Mouse (Mus musculus) gastrocnemius, adult 8-10 months (tissue): ENCODE results near the gene Dock3. TPM values are rescaled to one million over a fixed set of nuclear protein-coding genes. Genes with fewer than 3 reads are reported as not detected.

Experiments used
- DNase-seq, 2 experiments: peaks; one replicate each; pipeline ENCODE4 v3.0.0; 2022; ENCODE audit warnings: low spot score in 2 of 2
- total RNA-seq, 4 experiments: library from RNA; stranded (reverse); gene quantifications; 2 replicates each; pipeline ENCODE4 v1.2.4; 2022

The Dock3 gene
- total RNA-seq, 4 experiments from 2014 or later, result 0.13 to 0.32 (median 0.19) TPM; not detected in 1

DNA sequence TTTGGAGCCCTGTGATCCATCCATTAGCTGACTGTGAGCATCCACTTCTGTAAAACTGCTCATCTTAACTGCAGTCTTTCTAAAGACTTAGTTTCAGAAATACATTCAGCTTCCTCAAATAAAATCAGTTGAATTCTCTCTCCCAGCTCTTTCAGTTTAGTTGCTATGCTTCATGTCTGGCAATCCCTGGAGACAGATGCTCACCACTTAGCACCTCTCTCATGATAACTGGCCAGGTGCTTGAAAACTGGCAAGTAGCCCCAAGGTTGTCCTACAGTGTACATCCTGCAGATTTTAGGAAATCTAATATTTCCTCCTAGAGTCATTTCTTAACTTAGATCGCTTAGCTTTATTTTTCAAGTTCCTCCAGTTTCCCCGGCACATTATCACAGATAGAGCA, 193.8 kb downstream of the Dock3 start:
- no peak for DNase-seq

DNA sequence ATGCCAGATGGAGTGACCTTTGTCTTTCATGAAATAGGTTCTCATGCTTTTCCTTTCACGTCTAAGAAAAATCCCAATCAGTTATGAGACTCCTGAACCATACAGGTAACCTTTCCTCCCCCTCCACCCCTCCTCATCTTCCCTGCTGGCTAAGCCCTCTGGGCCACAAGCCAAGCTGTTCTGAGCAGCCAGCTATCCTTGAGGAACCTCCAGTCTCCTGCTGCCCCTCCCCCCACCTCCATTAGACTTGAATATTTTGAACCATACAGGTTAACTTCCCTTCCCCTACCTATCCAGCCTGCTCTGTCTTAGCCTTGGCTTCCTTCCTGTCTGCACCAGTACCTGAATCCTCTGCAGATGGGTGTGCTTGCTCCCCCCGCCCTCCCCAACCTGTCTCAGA, 204.1 kb downstream of the Dock3 start:
- DNase-seq, result no peak

DNA sequence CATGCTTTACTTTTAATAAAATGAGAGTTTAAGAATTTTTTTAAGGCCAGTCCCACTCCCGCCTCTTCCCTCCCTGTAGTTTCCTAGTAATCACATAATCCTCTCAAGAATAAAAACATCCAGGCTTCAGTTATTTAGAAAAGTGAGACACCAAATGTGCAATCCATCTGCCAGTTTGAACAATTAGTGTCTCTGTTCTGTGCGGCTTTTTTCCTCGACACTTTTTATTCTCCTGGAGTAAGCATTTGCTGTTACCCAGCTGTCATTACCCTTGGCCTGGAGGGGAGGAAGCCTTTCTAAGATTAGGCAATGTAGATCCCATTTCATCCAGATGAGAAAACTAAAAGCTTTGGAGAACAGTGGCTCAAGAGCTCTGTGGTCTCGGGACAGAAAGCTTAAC, 221.9 kb downstream of the Dock3 start:
- no peak for DNase-seq

DNA sequence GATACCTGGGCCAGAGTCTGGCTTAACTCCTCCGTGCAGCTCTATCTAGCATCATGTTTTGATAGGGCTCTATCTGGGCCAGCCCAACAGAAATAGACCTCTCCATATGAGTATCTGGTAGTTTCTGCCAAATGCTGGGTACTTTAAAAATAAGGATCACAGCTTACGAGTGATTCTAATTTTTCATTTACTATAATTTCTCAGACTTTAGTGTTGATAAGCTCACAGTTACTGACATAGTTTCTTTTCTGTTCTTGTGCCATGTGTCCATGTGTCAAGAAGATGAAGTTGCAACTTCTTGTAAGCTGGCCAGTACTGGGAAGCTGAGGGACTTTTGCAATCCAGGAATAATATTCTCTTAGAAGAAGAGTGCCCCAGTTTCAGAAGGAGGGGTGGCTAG, 228.5 kb downstream of the Dock3 start:
- DNase-seq, result no peak

DNA sequence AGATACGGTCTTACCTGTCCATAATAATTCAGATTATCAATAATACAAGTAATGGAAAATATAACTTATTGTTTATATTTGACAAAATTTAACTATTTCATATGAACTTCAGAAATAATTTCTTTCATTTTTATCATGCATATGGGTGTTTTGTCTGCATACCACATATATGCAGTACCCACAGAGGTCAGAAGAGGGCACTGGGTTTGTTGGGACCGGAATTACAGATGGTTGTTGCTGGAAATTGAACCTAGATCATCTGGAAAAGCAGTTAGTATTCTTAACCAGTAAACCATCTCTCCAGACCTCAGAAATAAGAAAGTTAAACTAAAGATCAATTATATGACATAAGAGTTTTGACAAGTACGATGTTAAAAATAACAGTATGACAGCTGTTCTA, 261.0 kb downstream of the Dock3 start:
- DNase-seq, result no peak

DNA sequence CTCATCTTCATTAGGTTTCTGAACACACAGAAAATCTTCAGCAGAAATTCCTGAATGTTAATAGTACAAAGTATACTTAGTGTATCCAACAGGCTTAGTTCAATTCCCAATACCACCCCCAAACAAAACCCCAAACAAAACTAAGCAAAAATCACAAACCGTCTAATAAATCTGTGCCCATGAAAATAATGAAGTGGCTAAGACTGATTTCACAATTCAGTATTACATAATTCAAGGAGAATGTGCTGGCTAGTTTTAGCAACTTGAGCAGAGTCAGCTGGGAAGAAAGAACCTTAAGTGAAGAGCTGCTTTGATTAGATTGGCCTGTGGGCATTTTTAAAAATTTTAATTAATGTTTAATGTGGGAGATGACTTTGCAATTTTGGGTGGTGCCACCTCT, 273.3 kb downstream of the Dock3 start:
- DNase-seq, result no peak

DNA sequence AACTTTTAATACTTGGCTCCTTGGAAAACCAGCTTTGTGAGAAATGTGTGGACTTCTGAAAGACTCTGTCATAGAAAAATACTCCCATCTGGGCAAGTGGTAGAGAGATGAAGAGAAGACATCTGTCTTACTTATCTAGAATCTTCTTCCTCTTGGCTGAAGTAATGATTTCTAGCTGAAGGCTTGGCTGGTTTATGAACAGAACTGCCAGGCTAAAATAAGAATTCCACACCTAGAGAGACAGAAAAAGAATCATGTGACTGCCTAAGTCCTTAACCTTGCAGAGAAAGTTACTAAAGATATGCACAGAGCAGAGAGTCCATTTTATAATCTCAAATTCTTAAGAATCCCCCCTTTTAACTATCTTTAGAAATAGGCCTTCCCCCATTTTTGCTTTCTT, 276.2 kb downstream of the Dock3 start:
- DNase-seq, result no peak

DNA sequence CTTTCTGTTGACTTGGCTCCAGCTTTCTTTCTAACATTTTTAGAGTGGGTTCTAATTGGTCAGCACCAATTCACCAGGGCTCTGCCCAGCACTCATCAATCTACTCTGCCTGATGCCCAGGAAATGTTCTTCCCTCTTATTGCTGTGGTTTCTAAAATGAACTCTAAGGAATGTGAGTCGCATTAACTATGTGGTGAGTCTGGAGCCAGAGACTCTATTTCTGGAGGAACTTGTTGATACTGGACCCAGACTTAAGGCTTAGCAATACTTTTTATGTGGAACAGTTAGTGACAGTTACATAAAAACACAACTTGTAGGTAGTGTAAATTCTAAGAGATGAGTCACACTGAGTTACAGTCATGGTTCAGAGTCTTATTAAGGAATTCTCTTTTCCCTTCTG, 296.7 kb downstream of the Dock3 start:
- DNase-seq, result no peak

DNA sequence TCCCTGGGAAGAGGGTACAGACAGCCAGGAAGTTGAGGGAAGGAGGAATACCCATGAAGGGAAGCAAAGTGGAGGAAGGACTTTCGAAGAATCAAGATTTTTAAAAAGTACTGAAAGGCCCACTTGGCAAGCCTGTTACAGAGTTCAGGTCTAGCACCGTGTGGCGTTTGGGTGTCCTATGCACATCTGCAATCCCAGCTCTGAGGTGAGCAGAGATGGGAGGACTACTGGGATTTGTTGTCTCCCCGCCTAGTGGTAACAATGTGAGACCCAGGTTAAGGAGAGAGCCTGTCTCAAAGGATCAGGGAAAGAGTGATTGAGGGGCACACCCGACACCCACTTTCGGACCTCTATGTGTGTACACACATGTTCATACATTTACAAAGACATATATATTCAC, 316.8 kb downstream of the Dock3 start:
- DNase-seq, result no peak

DNA sequence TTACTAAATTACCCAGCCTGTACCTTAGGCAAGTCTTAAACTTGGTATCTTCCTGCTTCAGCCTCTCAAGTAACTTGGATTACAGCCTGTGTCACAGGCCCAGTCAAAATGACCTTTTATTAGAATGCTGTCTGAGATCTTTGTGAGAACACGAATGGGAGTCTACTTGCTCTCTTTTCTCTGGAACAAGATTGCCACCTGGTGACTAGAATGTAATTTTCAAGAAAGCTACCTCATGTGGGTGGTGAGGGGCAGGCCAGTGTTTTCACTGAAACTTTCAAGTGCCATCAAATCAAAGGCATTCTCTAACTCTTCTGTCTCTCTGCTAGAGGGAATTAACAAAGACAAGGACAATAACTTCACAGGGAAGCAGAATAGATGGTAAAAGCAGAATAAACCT, 317.9 kb downstream of the Dock3 start:
- no peak for DNase-seq

DNA sequence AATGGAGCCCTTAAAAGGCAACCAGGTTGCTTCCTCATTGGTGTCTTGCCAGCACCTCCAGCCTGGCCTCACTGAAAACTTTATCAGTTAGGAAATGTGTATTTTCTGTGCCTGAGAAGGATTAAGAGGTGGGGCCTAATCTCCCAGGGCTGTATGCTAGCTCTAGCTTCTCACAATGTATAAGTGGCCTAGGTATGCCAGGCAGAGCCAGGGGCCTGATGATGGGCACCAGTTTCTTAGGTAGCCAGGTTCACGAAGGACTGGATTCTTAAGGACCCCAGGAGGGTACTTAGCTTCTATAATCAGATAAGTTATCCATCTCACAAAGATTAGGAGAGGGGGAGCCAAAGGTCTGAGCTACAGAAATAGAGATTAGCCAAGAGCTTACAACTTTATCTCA, 320.1 kb downstream of the Dock3 start:
- DNase-seq, result no peak

DNA sequence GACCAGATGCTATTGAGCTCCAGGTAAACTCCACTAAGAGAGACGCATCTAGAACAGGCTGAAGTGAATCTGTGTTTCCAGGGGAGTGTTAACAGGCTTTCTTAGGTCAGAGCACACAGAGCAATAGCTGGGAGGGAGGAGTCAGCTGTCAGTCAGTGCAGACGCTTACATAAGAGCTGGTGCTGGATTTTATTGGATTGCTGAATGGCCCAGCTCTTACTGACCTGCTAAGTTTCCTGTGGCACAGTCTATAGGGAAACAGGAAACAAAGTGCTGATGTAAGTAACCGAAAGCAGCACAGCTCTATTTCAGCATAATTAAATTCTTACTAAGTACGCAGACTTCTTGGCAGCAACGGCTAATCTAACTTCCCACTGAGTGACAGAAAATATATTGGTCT, 323.0 kb downstream of the Dock3 start:
- DNase-seq, result no peak

DNA sequence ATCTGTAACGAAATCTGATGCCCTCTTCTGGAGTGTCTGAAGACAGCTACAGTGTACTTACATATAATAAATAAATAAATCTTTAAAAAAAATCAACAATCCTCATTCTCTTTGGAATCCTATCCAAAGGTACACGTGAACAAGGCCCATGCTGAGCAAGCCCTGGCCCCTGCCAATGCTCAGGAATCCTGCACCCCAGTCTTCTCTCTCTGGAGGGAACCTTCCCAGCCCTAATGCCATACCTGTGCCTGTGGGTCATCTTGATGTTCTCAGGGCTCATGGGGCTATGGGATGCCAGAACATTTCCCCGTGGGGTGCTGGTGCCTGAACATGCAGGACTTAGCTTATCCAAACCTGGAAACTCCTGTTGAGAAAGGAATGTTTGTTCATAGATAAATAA, 323.5 kb downstream of the Dock3 start:
- no peak for DNase-seq

DNA sequence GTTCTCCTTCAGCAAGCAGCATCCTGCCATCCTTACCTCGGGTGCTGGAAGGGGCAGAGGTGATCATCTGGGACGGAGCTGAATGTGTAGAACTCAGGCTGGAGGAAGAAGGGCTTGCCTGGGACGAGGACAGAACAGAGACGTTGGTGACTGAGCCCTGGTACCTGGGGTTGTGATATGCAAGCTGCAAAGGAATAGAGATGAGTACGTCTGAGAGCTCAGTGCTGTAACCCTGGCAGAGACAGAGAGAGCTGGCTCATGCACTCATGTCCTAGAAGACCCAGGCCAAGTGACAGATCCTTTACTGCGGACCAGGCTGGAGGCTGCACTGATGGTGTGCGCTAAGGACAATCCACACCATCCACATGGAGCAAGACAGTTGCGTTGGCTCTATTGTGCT, 325.1 kb downstream of the Dock3 start:
- no peak for DNase-seq

DNA sequence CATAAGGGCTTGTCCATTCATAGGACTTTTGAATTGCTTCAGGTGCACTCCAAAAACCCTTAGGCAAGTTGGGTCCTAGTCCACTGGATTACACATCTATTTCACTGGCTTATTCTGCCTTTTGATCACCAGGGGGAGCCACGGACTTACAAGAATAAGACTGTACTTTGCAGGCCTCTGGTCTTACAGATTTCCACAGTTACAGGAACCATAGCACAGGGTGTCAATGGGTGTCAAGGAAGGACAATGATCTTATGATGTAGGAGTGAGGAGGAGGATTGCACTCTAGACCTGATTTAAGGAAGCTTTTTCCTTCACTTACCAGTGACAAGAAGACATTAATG, 327.9 kb downstream of the Dock3 start:
- DNase-seq, result no peak

DNA sequence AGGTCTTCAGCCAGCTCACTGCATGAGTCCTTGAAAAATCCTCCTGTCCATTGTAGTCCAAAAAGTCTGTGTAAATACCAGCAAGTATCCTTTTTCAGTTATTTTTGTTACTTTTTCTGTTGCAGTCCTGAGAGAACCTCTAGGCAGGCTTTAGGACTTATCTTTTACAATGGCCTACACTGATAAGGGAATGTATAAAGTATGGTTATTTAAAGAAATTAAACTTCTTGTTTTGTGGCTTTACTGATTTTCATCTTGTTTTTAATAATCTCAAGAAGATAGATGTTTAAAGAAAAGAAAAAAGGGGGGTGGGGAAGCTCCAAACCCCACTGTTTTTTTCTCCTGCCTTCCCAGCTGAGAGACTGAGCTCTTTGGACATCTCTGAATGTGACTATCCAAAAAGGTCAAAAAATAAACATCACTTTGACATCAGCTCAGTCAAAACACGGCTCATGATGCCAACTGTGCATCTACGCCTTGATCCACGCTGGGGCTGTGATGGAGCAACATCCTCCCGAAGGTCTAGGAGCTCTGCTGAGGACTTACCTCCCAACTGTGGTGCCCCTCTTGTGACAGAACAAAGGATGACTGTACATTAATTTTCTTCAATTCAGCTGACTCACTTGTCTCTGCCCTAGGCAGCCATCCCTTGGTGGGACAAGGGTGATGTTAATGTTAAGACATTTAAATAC, 328.5 kb downstream of the Dock3 start:
- no peak for DNase-seq

DNA sequence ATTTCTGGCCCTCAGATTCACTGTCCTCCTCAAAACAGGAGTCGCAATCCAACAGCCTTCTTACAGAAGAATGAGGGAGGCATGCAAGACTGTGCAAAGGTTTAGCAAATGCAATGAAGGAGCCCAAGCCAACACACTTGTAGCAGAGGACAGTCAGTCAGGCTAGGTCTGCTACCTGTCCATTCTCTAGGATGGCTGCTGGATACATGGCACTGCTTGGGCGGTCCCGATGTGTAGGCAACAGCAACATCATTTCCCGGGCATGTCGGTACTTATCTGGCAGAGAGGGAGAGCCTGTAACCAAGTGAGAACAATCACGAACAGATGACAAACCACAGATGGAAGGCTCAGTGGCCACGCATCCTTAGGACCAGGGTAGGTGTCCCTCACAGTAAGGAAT, 330.1 kb downstream of the Dock3 start:
- no peak for DNase-seq

DNA sequence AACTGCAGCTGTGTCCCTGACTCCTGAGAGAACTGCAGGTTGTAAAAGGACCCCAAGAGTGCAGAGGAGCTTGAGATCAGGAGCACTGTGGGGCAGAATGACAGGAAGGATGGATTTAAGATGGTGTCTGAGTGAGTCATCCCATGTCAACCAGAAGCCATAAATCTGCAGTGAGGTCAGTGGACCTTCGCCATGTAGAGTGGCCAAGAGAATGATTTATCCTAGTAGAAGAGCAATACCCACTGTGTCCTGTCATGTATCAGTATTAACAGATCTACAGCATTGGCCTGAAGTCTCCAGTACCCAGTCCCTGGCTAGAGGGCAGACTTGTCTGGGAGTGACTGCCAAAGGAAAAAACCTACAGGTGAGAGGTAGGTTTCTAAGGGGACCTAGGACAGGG, 332.8 kb downstream of the Dock3 start:
- DNase-seq, result no peak

DNA sequence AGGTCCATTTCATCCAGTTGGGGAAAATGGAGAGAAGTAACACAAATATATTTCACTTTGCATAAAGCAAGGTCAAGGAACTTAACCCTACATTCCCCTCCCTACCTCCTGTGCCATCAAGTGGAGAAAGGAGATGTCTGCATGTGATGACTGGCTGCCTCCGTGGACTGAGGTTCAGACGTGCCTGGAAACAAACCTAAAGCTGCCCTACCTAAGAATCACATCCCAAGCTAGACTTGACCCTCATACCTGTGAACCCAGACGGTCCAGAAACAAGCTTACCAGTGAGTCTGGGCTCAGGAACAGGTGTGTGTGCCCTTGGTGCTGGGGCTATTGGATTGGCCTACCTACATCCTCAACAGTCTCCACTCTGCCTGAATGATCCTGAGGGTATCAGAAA, 338.4 kb downstream of the Dock3 start:
- DNase-seq, result no peak

DNA sequence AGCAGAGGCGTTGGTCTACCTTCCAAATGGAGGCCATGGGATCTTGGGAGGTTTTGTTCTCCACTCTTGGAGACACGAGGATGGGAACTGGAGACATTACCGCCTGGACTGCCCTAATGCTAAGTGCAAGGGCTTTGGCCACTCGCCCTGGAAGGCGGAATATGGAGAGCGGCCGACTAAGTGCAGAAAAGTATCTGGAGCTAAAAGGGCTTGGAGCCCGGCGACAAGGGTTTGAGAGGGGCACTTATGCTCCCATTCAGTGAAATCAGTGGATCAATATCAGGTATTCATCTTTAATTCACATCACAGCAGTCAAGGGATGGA, 339.2 kb downstream of the Dock3 start:
- no peak for DNase-seq

DNA sequence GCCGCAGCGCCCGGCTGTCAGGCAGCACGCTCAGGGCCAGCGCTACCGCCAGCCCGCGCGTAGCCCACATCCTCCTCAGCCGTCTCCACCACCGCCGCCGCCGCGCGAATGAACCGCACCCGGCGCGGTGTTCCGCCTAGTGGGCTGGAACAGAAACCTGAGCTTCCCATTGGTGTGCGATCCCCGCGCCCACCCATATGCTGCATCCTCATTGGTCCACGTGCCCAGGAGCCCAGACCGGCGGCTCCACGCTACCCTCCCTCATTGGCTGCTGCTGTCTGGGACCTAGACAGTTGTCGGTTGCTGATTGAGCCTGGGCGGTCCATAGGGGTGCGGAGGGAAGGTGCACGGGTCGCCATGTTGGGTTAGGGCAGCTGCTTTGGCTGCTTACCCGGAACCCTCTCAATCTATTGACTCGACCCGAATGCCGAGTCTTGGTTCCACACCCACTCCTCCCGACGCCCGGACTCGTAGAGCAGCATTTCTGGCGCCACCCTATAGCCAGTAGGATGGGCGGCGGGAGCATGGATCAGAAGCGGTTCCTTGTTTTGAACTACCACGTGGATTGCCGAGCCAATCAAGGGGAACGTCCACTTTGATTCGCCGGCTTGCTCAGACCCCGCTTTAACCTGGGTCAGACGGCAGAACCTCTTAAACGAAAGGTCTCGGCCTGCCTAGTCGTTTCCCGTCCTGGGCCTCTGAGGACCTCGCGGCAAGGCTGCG, 339.7 kb downstream of the Dock3 start, which contains the start of gene Manf:
Gene Manf, minus strand, starts transcription at position 151 of the 723 bp plus-strand sequence.
- peak; percentile 96 to 98 for DNase-seq

DNA sequence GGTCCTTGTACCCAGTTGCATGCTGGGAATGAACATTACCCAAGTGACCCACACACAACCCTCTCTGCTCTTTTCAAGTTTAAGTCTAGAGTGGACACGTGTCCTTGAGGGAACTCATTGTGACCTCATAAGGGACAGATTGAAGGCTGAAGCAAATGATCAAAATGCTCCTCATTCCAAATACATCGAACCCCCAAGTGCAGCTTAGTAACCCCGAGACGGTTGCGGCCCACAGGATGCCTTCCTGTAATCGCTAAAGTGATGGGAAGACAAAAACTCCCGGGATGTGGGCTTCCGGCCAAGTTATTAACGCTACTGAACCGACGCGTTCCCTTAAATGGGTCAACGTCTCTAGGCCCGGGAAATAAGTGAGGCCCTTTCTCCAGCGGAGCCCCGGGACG, 340.4 kb downstream of the Dock3 start:
- no peak for DNase-seq

DNA sequence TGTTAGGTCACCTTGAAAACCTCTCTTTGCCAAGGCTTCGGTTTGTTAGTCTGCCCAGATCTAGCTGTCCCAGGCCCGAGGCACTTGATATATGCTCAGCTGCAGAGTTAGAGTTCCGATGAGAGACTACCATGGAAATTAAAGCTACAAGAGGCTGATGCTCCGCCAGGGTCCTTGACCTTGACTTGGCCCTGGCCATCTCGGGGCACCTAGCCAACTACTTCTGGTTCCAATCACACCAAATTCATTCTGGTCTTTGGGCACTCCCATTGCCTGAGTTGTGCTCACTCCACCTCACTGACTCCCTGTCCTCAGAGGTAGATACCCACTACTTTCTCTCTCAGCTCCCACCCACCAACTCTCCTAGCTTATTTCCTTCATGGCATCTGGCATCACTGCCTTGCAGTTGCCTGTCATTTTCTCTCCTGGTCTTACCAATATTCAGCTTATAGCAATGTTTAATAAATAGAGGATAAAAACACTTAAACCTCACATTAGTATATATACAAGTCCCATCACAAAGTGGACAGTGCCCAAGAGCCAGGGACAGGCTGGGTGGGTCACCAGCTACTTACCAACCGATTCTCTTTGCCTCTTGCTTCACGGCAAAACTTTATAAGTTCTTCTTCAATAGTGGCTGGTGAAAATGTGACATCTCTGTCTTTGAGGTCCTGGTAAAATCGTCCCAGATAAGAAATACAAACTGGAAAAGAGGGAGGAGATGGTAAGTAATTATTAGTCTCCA, 341.0 kb downstream of the Dock3 start:
- no peak for DNase-seq
